ENCODE assay signal across 27 mouse cellular contexts in genomic region chr9:96846361-96846760, GRCm38 (mm10). TPM values are rescaled to one million over a fixed set of nuclear protein-coding genes. Genes with fewer than 3 reads are reported as not detected.
DNase-seq lines count a peak whose midpoint lies in the region; ATAC-seq and TF ChIP-seq lines count a peak whose summit lies in the region.
"Had no signal": no experiment of that assay in that cellular context is flagged by ENCODE, and none has a peak within 500 bp of the region (broad histone marks: within the 10 kb centered on the region; RNA-seq: fewer than 3 reads in every experiment).

No protein-coding gene starts in this region.

- no peaks in the 10 kb centered on the region for H3K27me3 ChIP-seq in myocyte (ENCODE audit: control insufficient read depth, insufficient read depth, insufficient read length)
- no peaks in the 10 kb centered on the region for H3K27me3 ChIP-seq in midbrain, embryonic 15.5 days (replicated peaks)
- H3K27me3 ChIP-seq in heart, adult 2 months (ENCODE audit: control insufficient read depth, insufficient read depth, low read length), result no peaks in the 10 kb centered on the region
- H3K27me3 ChIP-seq: forebrain, embryonic 12.5 days; forebrain, embryonic 15.5 days; heart, embryonic 13.5 days; Patski had no signal

- no peaks in the 10 kb centered on the region for H3K79me2 ChIP-seq in myocyte (ENCODE audit: control insufficient read depth, insufficient read depth)
- no peaks in the 10 kb centered on the region for H3K79me2 ChIP-seq in heart, adult 2 months (replicated peaks; ENCODE audit: control insufficient read depth, insufficient read depth, low read length)

- 89% methylated on average over 8 of the region's 8 CpGs for WGBS in midbrain, embryonic 15.5 days
- WGBS in heart, adult 2 months, result 75% methylated on average over 8 of the region's 8 CpGs

- intact Hi-C loops in heart, adult 2 months (cut with DNase I), result no loop called here

- H3K4me3 ChIP-seq in myocyte, result no peak overlapping the region
- no peak overlapping the region for H3K4me3 ChIP-seq in midbrain, embryonic 15.5 days
- no peak overlapping the region for H3K4me3 ChIP-seq in heart, adult 2 months
- H3K4me3 ChIP-seq: embryonic facial prominence, embryonic 12.5 days; forebrain, embryonic 12.5 days; forebrain, embryonic 15.5 days; heart, embryonic 10.5 days; heart, embryonic 13.5 days had no signal

- peak overlapping the region; percentile 2 for H3K4me2 ChIP-seq in myocyte (ENCODE audit: low read depth)
- H3K4me2 ChIP-seq in midbrain, embryonic 15.5 days, result no peak overlapping the region
- H3K4me2 ChIP-seq: embryonic facial prominence, embryonic 12.5 days; forebrain, embryonic 12.5 days; forebrain, embryonic 15.5 days; heart, embryonic 13.5 days; hindbrain, embryonic 14.5 days had no signal

- TF ChIP-seq CTCF in heart, adult 2 months (IDR thresholded peaks at IDR 0.05), result no peak

- H3K9me3 ChIP-seq in midbrain, embryonic 15.5 days, result no peaks in the 10 kb centered on the region; the same call in 1 of the 2 replicates
- H3K9me3 ChIP-seq: embryonic facial prominence, embryonic 12.5 days; forebrain, embryonic 12.5 days; forebrain, embryonic 15.5 days had no signal

- no peak for TF ChIP-seq EP300 in heart, adult 2 months (IDR thresholded peaks at IDR 0.05; ENCODE audit: insufficient read depth, low read depth, low read length)

- no peaks in the 10 kb centered on the region for H3K36me3 ChIP-seq in myocyte (ENCODE audit: control insufficient read depth, insufficient read depth)
- H3K36me3 ChIP-seq in midbrain, embryonic 15.5 days (replicated peaks), result no peaks in the 10 kb centered on the region
- no peaks in the 10 kb centered on the region for H3K36me3 ChIP-seq in heart, adult 2 months (ENCODE audit: control insufficient read depth, insufficient read depth, low read length)
- H3K36me3 ChIP-seq: embryonic facial prominence, embryonic 12.5 days; forebrain, embryonic 12.5 days; forebrain, embryonic 15.5 days had no signal

- no peak for TF ChIP-seq POLR2A in myocyte (IDR thresholded peaks at IDR 0.05; ENCODE audit: insufficient read length, low read depth)
- no peak for TF ChIP-seq POLR2A in heart, adult 2 months (IDR thresholded peaks at IDR 0.05; ENCODE audit: insufficient read depth, low read depth, low read length)

- ATAC-seq in midbrain, embryonic 15.5 days (replicated peaks), result no peak
- ATAC-seq: CD4-positive, CD25-positive, alpha-beta regulatory T cell, adult 4 months; forebrain, embryonic 15.5 days; hindbrain, postnatal 0 days; inflammation-experienced regulatory T-cells, adult 6 months; Patski had no signal

- H3K27ac ChIP-seq in midbrain, embryonic 15.5 days, result no peak overlapping the region
- H3K27ac ChIP-seq in heart, adult 2 months, result no peak overlapping the region
- H3K27ac ChIP-seq: embryonic facial prominence, embryonic 12.5 days; forebrain, embryonic 12.5 days; forebrain, embryonic 15.5 days; heart, embryonic 10.5 days; heart, embryonic 13.5 days; hindbrain, embryonic 14.5 days; hindbrain, postnatal 0 days had no signal

- H3K9ac ChIP-seq in midbrain, embryonic 15.5 days, result no peak overlapping the region
- H3K9ac ChIP-seq in heart, adult 2 months (ENCODE audit: low read depth, low read length), result no peak overlapping the region
- H3K9ac ChIP-seq: embryonic facial prominence, embryonic 12.5 days; forebrain, embryonic 12.5 days; forebrain, embryonic 15.5 days; heart, embryonic 13.5 days; hindbrain, embryonic 14.5 days had no signal

- H3ac ChIP-seq in myocyte (ENCODE audit: control insufficient read depth, insufficient read length), result no peak overlapping the region

- H3K4me1 ChIP-seq in midbrain, embryonic 15.5 days, result peaks cover 16% of the 10 kb centered on the region
- H3K4me1 ChIP-seq in heart, adult 2 months (ENCODE audit: control insufficient read depth, insufficient read depth, low read length), result no peaks in the 10 kb centered on the region
- H3K4me1 ChIP-seq: heart, embryonic 10.5 days had no signal

- DNase-seq in 3134 (ENCODE audit: extremely low read depth, insufficient read length, low spot score), result peak; percentile 69
- DNase-seq in 3T3-L1 (ENCODE audit: low read depth, low spot score), result peak; percentile 89
- DNase-seq in NIH3T3 (ENCODE audit: low read depth), result peak; percentile 82
- no peak for DNase-seq in heart, adult 2 months
- no peak for DNase-seq in lung, postnatal 25 days (ENCODE audit: low spot score)
- DNase-seq in right cerebral cortex, postnatal 4 days, result no peak
- DNase-seq: adrenal gland, postnatal 10 days; adrenal gland, postnatal 36 days; cerebellum, adult 18-20 months; cerebellum, adult 9-10 months; cerebellum, postnatal 14 days; gastrocnemius, postnatal 25 days; heart, adult 18-20 months; heart, postnatal 14 days; heart, postnatal 4 days had no signal

TF ChIP-seq in myocyte, 11 proteins besides CTCF, POLR2A, EP300 and RAD21:
- TF ChIP-seq MYOD1 (IDR thresholded peaks at IDR 0.05; ENCODE audit: control insufficient read depth in 1 of 3, insufficient read length in 2 of 3, low read depth in 2 of 3) (no peak), SRF (IDR thresholded peaks at IDR 0.05; ENCODE audit: control insufficient read depth, insufficient read length, low read depth) (no peak), USF1 (IDR thresholded peaks at IDR 0.05; ENCODE audit: low read depth) (no peak)

RNA-seq across cellular contexts. Expression of gene Pxylp1, which starts 46.1 kb away (rescaled TPM):
- 3.1 TPM for polyA plus RNA-seq in myocyte (2012; fragmentation: generic; extraction: Trizol)
- 42.4 and 48.6 TPM in 2 replicates for polyA plus RNA-seq in midbrain, embryonic 15.5 days (2015; fragmentation: Nextera tagmentation; extraction: Ambion mirVana)
- total RNA-seq in heart, adult 2 months (2021), result 10 to 100 TPM; 16.3 to 16.9 TPM
- 6.5 and 9.5 TPM in 2 replicates for polyA plus RNA-seq in heart, adult 2 months (2012; rRNA removed)

Comparison
In these comparisons a context has a peak if more than half of its experiments do, and no peak if none do; other contexts are left out.
1. DNase-seq: peak in 3134 (single experiment), 3T3-L1 (single experiment) and NIH3T3 (single experiment); none in heart, adult 2 months (0 of 2), lung, postnatal 25 days (single experiment) and right cerebral cortex, postnatal 4 days (single experiment).